ENCODE assay signal across 14 mouse cellular contexts in genomic region chr3:26134839-26135651, GRCm38 (mm10).
DNase-seq lines count a peak whose midpoint lies in the region; ATAC-seq and TF ChIP-seq lines count a peak whose summit lies in the region.
"Had no signal": no experiment of that assay in that cellular context is flagged by ENCODE, and none has a peak within 500 bp of the region (broad histone marks: within the 10 kb centered on the region; RNA-seq: fewer than 3 reads in every experiment).

No protein-coding gene starts in this region.

- no peaks in the 10 kb centered on the region for H3K27me3 ChIP-seq in hindbrain, embryonic 15.5 days
- H3K27me3 ChIP-seq in midbrain, postnatal 0 days (ENCODE audit: insufficient read depth, low read length), result no peaks in the 10 kb centered on the region
- H3K27me3 ChIP-seq: CH12.LX; liver, embryonic 13.5 days had no signal

- H3K4me1 ChIP-seq in hindbrain, embryonic 15.5 days (replicated peaks), result peaks cover 10% of the 10 kb centered on the region
- 0 out of 2 replicates have a peak, but pooled peaks cover 3% of the 10 kb centered on the region for H3K4me1 ChIP-seq in midbrain, postnatal 0 days (ENCODE audit: insufficient read depth, low read length)
- H3K4me1 ChIP-seq: liver, embryonic 13.5 days had no signal

- 0 out of 2 replicates have a peak, but pooled peaks have one; percentile 65 for ATAC-seq in cerebellum, adult (ENCODE audit: insufficient number of reproducible peaks, low FRiP score, low TSS enrichment)
- ATAC-seq in hindbrain, embryonic 15.5 days (ENCODE audit: low FRiP score, low read depth), result 0 out of 2 replicates have a peak, but pooled peaks have one; percentile 51
- no peak for ATAC-seq in midbrain, postnatal 0 days (ENCODE audit: low FRiP score)
- ATAC-seq: lung, postnatal 0 days had no signal

- no peak for DNase-seq in cerebellum, adult 9-11 months
- peak; percentile 52 for DNase-seq in brain, embryonic 14.5 days (ENCODE audit: low read depth)
- DNase-seq in midbrain, postnatal 0 days (ENCODE audit: low spot score), result peak; percentile 26
- no peak for DNase-seq in thymus, postnatal 0 days (ENCODE audit: low spot score)
- no peak for DNase-seq in adrenal gland, postnatal 36 days
- DNase-seq in cerebellum, postnatal 10 days, result no peak
- DNase-seq: cerebellum, adult 9-10 months; gastrocnemius, postnatal 36 days; liver, embryonic 13.5 days; right cerebral cortex, postnatal 25 days had no signal

- H3K4me2 ChIP-seq in hindbrain, embryonic 15.5 days, result peak overlapping the region; percentile 35
- peak overlapping the region; percentile 23 for H3K4me2 ChIP-seq in midbrain, postnatal 0 days (ENCODE audit: low read depth, low read length, poor library complexity, severe bottlenecking)
- H3K4me2 ChIP-seq: liver, embryonic 13.5 days had no signal

- no peaks in the 10 kb centered on the region for H3K9me3 ChIP-seq in hindbrain, embryonic 15.5 days
- no peaks in the 10 kb centered on the region for H3K9me3 ChIP-seq in midbrain, postnatal 0 days (ENCODE audit: low read length)
- H3K9me3 ChIP-seq: liver, embryonic 13.5 days had no signal

- peak overlapping the region; percentile 6; the same call in 1 of the 2 replicates for H3K9ac ChIP-seq in hindbrain, embryonic 15.5 days
- 0 out of 2 replicates have a peak overlapping the region, but pooled peaks have one; percentile 24 for H3K9ac ChIP-seq in midbrain, postnatal 0 days (replicated peaks; ENCODE audit: low read length, poor library complexity, severe bottlenecking)
- H3K9ac ChIP-seq: liver, embryonic 13.5 days had no signal

- no peak for TF ChIP-seq POLR2A in brain, embryonic 14.5 days (IDR thresholded peaks at IDR 0.05; ENCODE audit: borderline replicate concordance, extremely low read depth, insufficient read depth, insufficient read length, poor library complexity, severe bottlenecking)

- H3K36me3 ChIP-seq in hindbrain, embryonic 15.5 days, result 0 out of 2 replicates have a peak, but pooled peaks cover 10% of the 10 kb centered on the region
- peaks cover 2% of the 10 kb centered on the region; the same call in 1 of the 2 replicates for H3K36me3 ChIP-seq in midbrain, postnatal 0 days (ENCODE audit: insufficient read depth, low read length)
- H3K36me3 ChIP-seq: liver, embryonic 13.5 days had no signal

- H3K4me3 ChIP-seq in hindbrain, embryonic 15.5 days, result no peak overlapping the region
- H3K4me3 ChIP-seq in midbrain, postnatal 0 days (ENCODE audit: low read depth, low read length), result 0 out of 2 replicates have a peak overlapping the region, but pooled peaks have one; percentile 3
- H3K4me3 ChIP-seq: liver, embryonic 13.5 days had no signal

- H3K27ac ChIP-seq in hindbrain, embryonic 15.5 days (replicated peaks), result peak overlapping the region; percentile 5; the same call in 1 of the 2 replicates
- H3K27ac ChIP-seq in midbrain, postnatal 0 days (ENCODE audit: low read depth, low read length), result no peak overlapping the region
- H3K27ac ChIP-seq: liver, embryonic 13.5 days had no signal

- TF ChIP-seq CTCF in brain, embryonic 14.5 days (IDR thresholded peaks at IDR 0.05; ENCODE audit: borderline replicate concordance, extremely low read depth, insufficient read depth, insufficient read length), result no peak
- TF ChIP-seq CTCF in midbrain, postnatal 0 days (IDR thresholded peaks at IDR 0.05), result no peak

- 20% methylated on average over 9 of the region's 9 CpGs for WGBS in hindbrain, embryonic 15.5 days
- 11% methylated on average over 9 of the region's 9 CpGs for WGBS in midbrain, postnatal 0 days

Comparison
In these comparisons a context has a peak if more than half of its experiments do, and no peak if none do; other contexts are left out.
1. DNase-seq: peak in brain, embryonic 14.5 days (single experiment) and midbrain, postnatal 0 days (single experiment); none in cerebellum, adult 9-11 months (single experiment), thymus, postnatal 0 days (single experiment), adrenal gland, postnatal 36 days (0 of 2) and cerebellum, postnatal 10 days (0 of 2).